Mouse (Mus musculus) erythroblast, embryonic 14.5 days (primary cell): ENCODE data around the gene Tmem132d.

Source experiments
- GATA1 ChIP-seq: IDR thresholded peaks from 2 replicates; pipeline ENCODE4 v1.6.1; 2012; ENCODE audit warnings: low read length, inconsistent platforms, mixed read lengths
- TAL1 ChIP-seq: IDR thresholded peaks from 3 replicates; pipeline ENCODE4 v1.6.1; 2012; ENCODE audit warnings: low read length, inconsistent platforms, mixed read lengths

GRCm38 (mm10) chr5:128176234-128176633, 256.6 kb downstream of the Tmem132d start:
- TF ChIP-seq GATA1 (no peak), TAL1 (no peak)
